Mouse (Mus musculus) midbrain, embryonic 13.5 days (tissue): ENCODE data around the gene Borcs5. TPM values are rescaled to one million over a fixed set of nuclear protein-coding genes. Genes with fewer than 3 reads are reported as not detected.

Experiments used
- ATAC-seq: fragments of 200-750 bp; cut with Nextera tagmentation; 2 replicates; pipeline ENCODE4 v1.8.0; 2017; ENCODE audit warnings: mild to moderate bottlenecking, moderate TSS enrichment, moderate library complexity
- H3K27ac ChIP-seq: fragments of 300-500 bp; sonication (generic); 2 replicates; pipeline ENCODE4 v1.5.1; 2015; ENCODE audit warnings: inconsistent platforms, mild to moderate bottlenecking, moderate library complexity
- H3K27me3 ChIP-seq: fragments of 300-500 bp; sonication (generic); 2 replicates; pipeline ENCODE4 v1.6.1; 2015; ENCODE audit warnings: mild to moderate bottlenecking, inconsistent platforms
- H3K36me3 ChIP-seq: fragments of 300-500 bp; sonication (generic); 2 replicates; pipeline ENCODE4 v1.6.1; 2015; ENCODE audit warnings: mild to moderate bottlenecking, inconsistent platforms
- H3K4me1 ChIP-seq: fragments of 300-500 bp; sonication (generic); replicated peaks from 2 replicates; pipeline ENCODE4 v1.6.1; 2015; ENCODE audit warnings: inconsistent platforms
- H3K4me2 ChIP-seq: fragments of 300-500 bp; sonication (generic); replicated peaks from 2 replicates; pipeline ENCODE4 v1.6.1; 2015; ENCODE audit warnings: moderate library complexity, mild to moderate bottlenecking, inconsistent platforms
- H3K4me3 ChIP-seq: fragments of 300-500 bp; sonication (generic); replicated peaks from 2 replicates; pipeline ENCODE4 v1.5.1; 2015; ENCODE audit warnings: mild to moderate bottlenecking, inconsistent platforms
- H3K9ac ChIP-seq: fragments of 300-500 bp; sonication (generic); replicated peaks from 2 replicates; pipeline ENCODE4 v1.6.1; 2015; ENCODE audit warnings: mild to moderate bottlenecking, inconsistent platforms
- H3K9me3 ChIP-seq: fragments of 300-500 bp; sonication (generic); 2 replicates; pipeline ENCODE4 v1.6.1; 2016; ENCODE audit warnings: mild to moderate bottlenecking, inconsistent platforms
- WGBS: fragments of 180-500 bp; shearing (Covaris S2); methylation state at CpG from one replicate; pipeline ENCODE4 v1.1.7; 2015; 5-methylcytosine and 5-hydroxymethylcytosine counted together
- polyA plus RNA-seq: library from polyadenylated mRNA; unstranded; fragments of >200 nt; fragmentation: Nextera tagmentation; extraction: Ambion mirVana; gene quantifications from 2 replicates; pipeline ENCODE4 v1.2.1, GENCODE M21; 2015

The Borcs5 gene
- polyA plus RNA-seq, 1 experiment from 2014 or later: 48.6 TPM

DNA sequence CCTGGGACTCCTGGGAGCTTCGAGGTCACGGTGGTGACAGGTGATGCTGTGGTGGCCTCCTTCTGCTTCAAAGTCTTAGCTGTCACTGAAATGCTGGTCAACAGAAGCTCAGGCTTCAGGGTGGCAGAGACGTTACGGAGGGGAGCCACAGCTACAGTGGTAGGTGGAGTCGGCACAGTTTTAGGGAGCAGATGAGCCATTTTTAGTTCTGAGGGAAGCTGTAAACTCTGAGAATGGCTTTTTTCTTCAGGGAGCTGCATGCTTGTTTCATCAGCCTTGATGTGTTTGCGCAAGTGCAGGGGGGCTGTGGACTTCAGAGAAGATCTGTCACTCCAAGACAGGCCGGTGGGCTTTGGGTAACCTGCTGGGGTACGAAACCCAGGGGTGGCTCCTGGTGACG lies 28.9 kb upstream of the Borcs5 start:
- no peak overlapping the region for H3K4me2 ChIP-seq
- 91% methylated on average over 9 of the region's 9 CpGs for whole genome bisulfite sequencing
- no peaks in the 10 kb centered on the region for H3K36me3 ChIP-seq
- H3K9me3 ChIP-seq: no peaks in the 10 kb centered on the region
- ATAC-seq: no peak
- H3K4me1 ChIP-seq: no peaks in the 10 kb centered on the region
- H3K27ac ChIP-seq: no peak overlapping the region
- no peak overlapping the region for H3K4me3 ChIP-seq
- H3K9ac ChIP-seq: no peak overlapping the region
- no peaks in the 10 kb centered on the region for H3K27me3 ChIP-seq

DNA sequence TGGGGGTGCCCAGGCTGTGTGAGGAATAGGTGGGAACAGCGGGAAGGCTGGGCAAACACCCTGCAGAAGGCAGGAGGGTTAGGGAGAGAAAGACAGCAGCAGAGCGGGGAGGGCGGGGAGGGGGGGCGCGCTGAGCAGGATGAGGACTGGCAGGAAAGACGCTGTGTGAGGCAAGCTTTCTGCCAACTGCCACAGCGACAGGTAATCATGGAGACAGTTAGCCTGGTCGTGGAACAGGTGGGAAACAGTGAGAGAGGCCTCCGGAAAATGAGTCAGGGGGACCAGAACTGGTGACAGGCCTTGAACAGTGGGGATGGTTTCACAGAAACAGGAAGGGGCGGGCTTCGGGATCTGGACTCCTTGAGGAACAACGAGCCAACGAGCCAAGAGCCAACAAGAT lies 27.4 kb upstream of the Borcs5 start:
- no peak overlapping the region for H3K27ac ChIP-seq
- H3K4me2 ChIP-seq: no peak overlapping the region
- H3K9me3 ChIP-seq: no peaks in the 10 kb centered on the region
- H3K36me3 ChIP-seq: no peaks in the 10 kb centered on the region
- WGBS: 79% methylated on average over 13 of the region's 13 CpGs
- H3K27me3 ChIP-seq: no peaks in the 10 kb centered on the region
- ATAC-seq: no peak
- no peak overlapping the region for H3K4me3 ChIP-seq
- H3K9ac ChIP-seq: no peak overlapping the region
- no peaks in the 10 kb centered on the region for H3K4me1 ChIP-seq

DNA sequence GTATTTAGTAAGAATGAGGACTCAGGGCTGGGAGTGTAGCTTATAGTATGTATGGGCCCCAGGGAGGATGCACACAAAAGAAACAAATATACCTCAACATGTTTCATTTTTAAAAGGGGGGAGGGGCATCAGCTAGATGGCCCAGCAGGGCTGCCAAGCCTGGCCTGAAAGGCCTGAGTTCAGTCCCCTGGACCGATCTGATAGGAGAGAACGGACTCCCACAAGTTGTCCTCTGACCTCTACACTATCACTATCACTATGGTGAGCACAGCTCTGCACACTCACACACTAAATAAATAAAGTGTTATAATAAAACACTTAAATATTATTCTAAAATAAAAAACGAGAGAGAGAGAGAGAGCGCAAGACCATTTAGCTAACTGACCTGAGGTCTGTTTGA lies 25.0 kb upstream of the Borcs5 start:
- no peak overlapping the region for H3K4me2 ChIP-seq
- H3K9ac ChIP-seq: no peak overlapping the region
- H3K27me3 ChIP-seq: no peaks in the 10 kb centered on the region
- WGBS: 88% methylated on average over 4 of the region's 4 CpGs
- 0 out of 2 replicates have a peak, but pooled peaks have one; percentile 52 for ATAC-seq
- H3K4me3 ChIP-seq: no peak overlapping the region
- H3K9me3 ChIP-seq: no peaks in the 10 kb centered on the region
- no peaks in the 10 kb centered on the region for H3K4me1 ChIP-seq
- H3K27ac ChIP-seq: no peak overlapping the region
- no peaks in the 10 kb centered on the region for H3K36me3 ChIP-seq

DNA sequence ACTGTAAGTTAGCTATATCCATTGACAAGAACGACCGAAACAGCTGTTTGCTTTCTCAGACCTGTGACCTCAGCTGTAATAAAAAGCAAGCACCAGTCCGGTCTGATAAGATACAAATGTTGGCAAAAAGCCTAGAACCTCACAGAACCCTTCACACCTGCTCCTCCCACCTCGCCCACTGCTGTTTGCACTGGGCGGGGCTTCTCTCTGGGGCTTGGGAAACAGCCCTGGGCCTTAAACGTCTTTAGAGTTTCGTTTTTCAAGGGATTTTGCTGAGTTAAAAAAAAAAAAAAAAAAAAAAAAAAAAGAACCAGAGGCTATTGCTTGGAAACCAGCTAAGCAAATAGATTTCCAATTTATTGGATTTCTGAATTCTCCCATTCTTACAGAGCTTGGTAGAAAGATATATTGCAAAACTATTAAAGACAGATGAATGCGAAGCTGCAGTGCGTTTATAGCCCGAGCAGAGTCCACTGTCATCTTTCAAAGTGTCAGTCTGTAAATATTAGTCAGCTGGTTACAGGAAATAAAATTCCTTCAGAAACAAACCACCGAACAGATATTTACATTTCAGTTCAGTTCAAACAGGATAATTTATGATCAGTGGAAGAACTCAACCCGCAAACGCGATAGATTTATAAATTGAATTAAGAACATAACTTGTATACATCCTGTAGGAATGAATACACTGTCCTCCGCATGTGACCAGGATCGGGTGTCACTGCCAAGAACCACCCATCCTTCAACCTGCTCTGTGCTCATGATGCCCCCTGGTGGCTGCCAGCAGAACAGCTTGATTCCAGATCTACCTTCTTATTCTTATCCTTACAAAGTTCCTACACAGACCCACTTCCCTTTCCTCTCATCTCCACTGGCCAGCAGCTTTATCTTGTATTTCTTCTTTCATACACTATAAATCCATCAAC lies 24.3 kb upstream of the Borcs5 start:
- Histone ChIP-seq H3K9ac (no peak overlapping the region), H3K27ac (no peak overlapping the region), H3K36me3 (no peaks in the 10 kb centered on the region), H3K4me3 (no peak overlapping the region), H3K9me3 (no peaks in the 10 kb centered on the region), H3K4me2 (no peak overlapping the region), H3K27me3 (no peaks in the 10 kb centered on the region), H3K4me1 (no peaks in the 10 kb centered on the region)
- WGBS: 29% methylated on average over 16 of the region's 16 CpGs
- peak; percentile 44; the same call in 1 of the 2 replicates for ATAC-seq

DNA sequence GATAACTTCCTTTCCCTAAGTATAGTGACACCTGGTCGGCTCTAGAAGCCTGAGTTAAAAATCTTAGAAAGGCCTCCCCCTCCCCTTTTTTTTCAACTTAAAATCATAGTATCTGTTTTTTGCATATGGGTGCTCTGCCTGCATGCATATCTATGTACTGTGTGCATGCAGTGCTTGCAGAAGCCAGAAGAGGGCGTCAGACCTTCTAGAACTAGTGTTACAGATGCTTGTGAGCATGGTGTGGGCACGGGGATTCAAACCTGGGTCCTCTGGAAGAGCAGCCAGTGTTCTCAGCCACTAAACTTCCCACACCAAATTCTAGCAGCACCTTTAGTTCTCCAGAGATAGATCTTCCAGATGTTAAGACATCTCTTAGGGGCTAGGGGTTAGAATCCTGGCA lies 21.7 kb upstream of the Borcs5 start:
- H3K9ac ChIP-seq: no peak overlapping the region
- H3K9me3 ChIP-seq: no peaks in the 10 kb centered on the region
- ATAC-seq: no peak
- H3K4me3 ChIP-seq: no peak overlapping the region
- H3K36me3 ChIP-seq: no peaks in the 10 kb centered on the region
- no peak overlapping the region for H3K4me2 ChIP-seq
- no peaks in the 10 kb centered on the region for H3K4me1 ChIP-seq
- no peaks in the 10 kb centered on the region for H3K27me3 ChIP-seq
- H3K27ac ChIP-seq: no peak overlapping the region
- WGBS: 52% methylated on average over 3 of the region's 3 CpGs

DNA sequence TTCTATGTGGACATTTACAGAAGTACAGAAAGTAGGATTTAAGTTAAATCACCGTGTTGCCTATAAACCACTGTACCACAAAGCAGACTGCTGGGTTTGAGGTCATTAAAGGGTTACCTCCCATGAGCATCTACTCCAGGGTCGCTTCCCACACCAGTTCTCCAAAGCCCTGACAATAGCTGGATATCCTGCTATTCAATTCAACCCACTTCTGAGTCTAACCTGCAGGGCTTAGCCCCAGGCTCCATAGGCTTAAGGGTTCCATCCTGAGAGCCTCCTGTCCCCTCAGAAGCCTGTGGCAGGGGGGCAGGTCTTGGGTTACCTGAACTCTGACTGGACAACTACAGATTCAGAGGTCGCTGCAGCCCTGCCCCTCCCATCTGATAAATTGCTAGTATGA lies 19.2 kb upstream of the Borcs5 start:
- WGBS: 71% methylated on average over 3 of the region's 3 CpGs

DNA sequence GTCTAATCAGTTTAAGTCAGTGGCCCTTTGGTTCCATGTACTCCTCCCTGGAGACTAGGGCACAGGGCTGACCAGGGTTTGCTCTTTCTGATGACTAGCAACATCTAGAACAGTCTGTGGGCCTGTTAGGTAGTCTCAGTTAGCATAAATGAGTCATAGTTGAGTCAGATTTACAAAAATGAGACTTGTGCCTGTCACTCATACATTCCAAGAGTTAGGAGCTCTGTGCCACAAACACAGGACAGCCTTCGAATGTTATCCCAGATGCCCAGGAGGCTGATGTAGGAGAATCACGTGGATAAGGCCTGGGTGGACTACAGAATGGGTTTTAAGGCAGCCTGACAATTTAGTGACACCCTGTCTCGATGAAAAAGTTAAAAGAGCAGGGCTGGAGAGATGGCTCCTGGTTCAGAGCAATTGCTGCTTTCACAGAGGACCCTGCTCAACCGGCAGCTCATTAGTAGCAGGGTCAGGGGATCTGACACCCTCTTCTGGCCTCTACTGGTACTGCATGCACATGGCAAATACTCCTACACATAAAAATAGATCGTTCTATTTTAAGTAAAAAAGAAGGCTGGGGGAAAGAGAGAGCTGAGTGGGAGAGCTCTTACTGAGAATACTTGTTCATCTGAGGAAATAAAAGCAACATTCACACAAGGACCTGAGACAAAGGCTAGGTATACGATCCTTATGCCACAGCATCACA lies 18.3 kb upstream of the Borcs5 start:
- no peaks in the 10 kb centered on the region for H3K4me1 ChIP-seq
- H3K27me3 ChIP-seq: no peaks in the 10 kb centered on the region
- no peaks in the 10 kb centered on the region for H3K9me3 ChIP-seq
- H3K4me3 ChIP-seq: no peak overlapping the region
- H3K4me2 ChIP-seq: no peak overlapping the region
- H3K9ac ChIP-seq: no peak overlapping the region
- no peak overlapping the region for H3K27ac ChIP-seq
- ATAC-seq: no peak
- no peaks in the 10 kb centered on the region for H3K36me3 ChIP-seq
- WGBS: 64% methylated on average over 6 of the region's 6 CpGs

More for the DNA sequence above, 19.2 kb upstream of the Borcs5 start:
- H3K27ac ChIP-seq: no peak overlapping the region
- no peak for ATAC-seq
- H3K36me3 ChIP-seq: no peaks in the 10 kb centered on the region
- H3K9ac ChIP-seq: no peak overlapping the region
- no peak overlapping the region for H3K4me3 ChIP-seq
- no peaks in the 10 kb centered on the region for H3K27me3 ChIP-seq
- no peaks in the 10 kb centered on the region for H3K4me1 ChIP-seq
- H3K4me2 ChIP-seq: no peak overlapping the region
- H3K9me3 ChIP-seq: no peaks in the 10 kb centered on the region

DNA sequence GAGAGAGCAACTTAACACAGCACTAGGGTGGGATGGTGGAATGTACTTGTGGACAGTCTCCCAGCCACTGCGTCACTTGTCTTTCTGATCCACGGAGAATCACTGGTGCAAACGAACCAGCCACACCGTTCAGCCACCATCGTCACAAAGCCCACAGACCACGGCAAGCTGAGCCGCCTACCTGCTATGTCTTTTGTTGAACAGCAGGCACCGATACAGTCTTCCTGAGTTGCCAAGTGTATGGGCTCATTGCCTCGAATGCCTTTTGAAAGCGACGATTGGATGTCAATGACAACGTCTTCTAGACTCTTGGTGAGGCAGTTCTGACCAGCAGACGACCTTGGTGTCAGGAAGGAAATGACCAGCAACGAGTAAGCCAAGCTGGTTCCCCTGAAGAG lies 17.8 kb upstream of the Borcs5 start:
- Histone ChIP-seq H3K36me3 (no peaks in the 10 kb centered on the region), H3K4me1 (no peaks in the 10 kb centered on the region), H3K4me3 (no peak overlapping the region), H3K4me2 (no peak overlapping the region), H3K9ac (no peak overlapping the region), H3K27ac (no peak overlapping the region), H3K27me3 (no peaks in the 10 kb centered on the region), H3K9me3 (no peaks in the 10 kb centered on the region)
- WGBS: 84% methylated on average over 14 of the region's 14 CpGs
- ATAC-seq: no peak

DNA sequence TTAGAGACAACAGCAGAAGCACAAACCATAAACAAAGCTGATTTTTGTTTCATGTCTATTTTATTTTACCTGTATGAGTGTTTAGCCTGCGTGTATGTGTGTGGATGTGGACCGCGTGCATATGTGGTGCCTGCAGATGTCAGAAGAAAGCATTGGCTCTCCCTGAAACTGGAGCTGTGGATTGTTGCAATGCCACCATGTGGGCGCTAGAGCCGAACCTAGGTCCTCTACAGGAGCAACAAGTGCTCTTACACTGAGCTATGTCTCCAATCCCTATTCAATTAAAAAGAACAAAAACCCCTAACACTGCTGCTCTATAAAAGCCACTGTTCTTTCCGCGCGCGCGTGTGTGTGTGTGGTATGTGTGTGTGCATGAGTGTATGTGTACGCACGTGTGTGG lies 13.9 kb upstream of the Borcs5 start:
- Histone ChIP-seq H3K27ac (no peak overlapping the region), H3K36me3 (no peaks in the 10 kb centered on the region), H3K27me3 (no peaks in the 10 kb centered on the region), H3K4me1 (no peaks in the 10 kb centered on the region), H3K4me3 (no peak overlapping the region), H3K9me3 (no peaks in the 10 kb centered on the region), H3K9ac (no peak overlapping the region), H3K4me2 (no peak overlapping the region)
- no peak for ATAC-seq
- 58% methylated on average over 12 of the region's 12 CpGs for WGBS

DNA sequence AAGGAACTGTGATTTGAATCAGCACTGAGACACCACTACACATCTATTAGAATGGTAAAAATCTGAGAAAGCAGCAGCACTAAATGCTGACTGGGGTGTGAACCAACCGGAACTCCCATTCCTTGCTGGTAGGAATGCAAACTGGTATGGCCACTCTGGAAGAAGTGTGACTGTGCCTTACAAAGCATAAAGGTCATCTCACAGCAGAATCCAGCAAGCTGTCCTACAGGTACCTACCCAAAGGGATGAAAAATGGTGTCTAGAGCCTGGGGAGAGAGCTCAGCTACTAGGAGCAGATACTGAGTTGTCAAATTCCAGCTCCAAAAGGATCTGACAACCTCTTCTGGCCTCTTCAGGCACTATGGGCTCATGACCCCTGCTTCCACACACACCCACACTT lies 12.7 kb upstream of the Borcs5 start:
- no peak overlapping the region for H3K9ac ChIP-seq
- no peaks in the 10 kb centered on the region for H3K36me3 ChIP-seq
- H3K27ac ChIP-seq: no peak overlapping the region
- no peak for ATAC-seq
- H3K9me3 ChIP-seq: no peaks in the 10 kb centered on the region
- peaks cover 8% of the 10 kb centered on the region for H3K27me3 ChIP-seq
- no peaks in the 10 kb centered on the region for H3K4me1 ChIP-seq
- H3K4me3 ChIP-seq: no peak overlapping the region
- 96% methylated on average over 1 of the region's 1 CpGs for WGBS
- no peak overlapping the region for H3K4me2 ChIP-seq

DNA sequence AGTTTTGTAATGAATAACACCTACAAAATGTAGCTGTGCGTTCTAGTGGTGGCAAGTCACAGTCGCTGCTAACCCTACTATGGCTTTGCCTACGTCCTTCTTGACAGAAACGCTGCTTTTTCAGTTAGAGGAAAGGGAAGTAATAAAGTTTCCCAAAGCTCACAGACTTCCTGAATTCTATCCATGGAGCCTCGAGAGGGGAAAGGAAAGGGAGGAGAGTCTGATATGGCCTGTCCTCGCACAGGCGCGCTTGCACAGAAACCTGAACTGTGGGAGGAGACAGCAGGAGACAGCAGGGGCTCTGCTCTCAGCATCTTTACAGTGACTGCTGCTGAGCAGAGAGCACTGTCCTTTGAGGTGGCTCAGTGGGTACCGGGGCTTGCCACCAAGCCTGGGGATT lies 8.9 kb upstream of the Borcs5 start:
- WGBS: 82% methylated on average over 9 of the region's 9 CpGs
- Histone ChIP-seq H3K36me3 (no peaks in the 10 kb centered on the region), H3K9ac (no peak overlapping the region), H3K4me2 (no peak overlapping the region), H3K4me3 (no peak overlapping the region), H3K9me3 (no peaks in the 10 kb centered on the region), H3K27me3 (peaks cover 28% of the 10 kb centered on the region), H3K4me1 (peaks cover 10% of the 10 kb centered on the region), H3K27ac (no peak overlapping the region)
- ATAC-seq: no peak

DNA sequence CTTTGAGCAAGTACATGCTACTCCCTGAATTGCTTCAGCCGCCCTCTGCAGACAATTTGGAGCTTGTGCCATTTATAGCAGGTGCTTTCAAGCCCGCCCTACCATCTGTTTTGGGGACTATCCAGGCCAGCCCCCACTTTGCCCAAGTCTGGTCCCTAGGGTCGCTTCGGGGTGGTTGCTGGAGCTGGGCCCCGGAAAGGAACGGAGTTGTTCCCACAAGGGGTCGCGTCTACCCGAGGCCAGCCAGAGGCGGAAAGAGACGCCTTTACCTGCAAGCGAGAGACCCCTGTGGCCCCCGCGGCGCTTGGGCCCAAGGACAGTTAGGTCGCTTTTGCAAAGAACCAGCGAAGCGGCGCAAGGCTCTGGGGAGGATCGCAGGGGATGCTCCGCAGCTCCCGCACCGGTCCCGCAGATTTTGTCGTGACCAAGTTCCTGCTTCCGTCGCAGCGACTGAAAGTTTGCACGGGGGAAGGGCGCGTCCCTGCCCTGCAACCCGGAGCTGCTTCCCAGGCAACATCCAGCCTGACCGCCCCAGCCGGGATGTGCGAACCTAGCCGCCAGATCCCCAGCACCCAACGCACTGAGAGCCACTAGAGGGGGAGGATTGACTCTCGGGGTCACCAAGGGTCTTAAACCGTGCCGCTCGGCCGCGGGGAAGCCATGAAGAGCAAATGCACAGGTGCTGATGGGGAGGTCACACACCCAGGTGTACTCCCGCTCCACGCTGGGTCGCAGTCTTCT lies 7.2 kb upstream of the Borcs5 start, which contains the start of gene Mansc1:
TSS of gene Mansc1 (minus strand) at position 542 of the 741 bp plus-strand sequence.
- peaks cover 28% of the 10 kb centered on the region for H3K27me3 ChIP-seq
- no peaks in the 10 kb centered on the region for H3K36me3 ChIP-seq
- peak; percentile 62 for ATAC-seq
- H3K4me2 ChIP-seq: peak within 1 kb of the TSS; percentile 87
- peaks cover 10% of the 10 kb centered on the region for H3K4me1 ChIP-seq
- H3K9me3 ChIP-seq: no peaks in the 10 kb centered on the region
- 2% methylated on average over 46 of the region's 46 CpGs for WGBS
- peak within 1 kb of the TSS; percentile 51 for H3K4me3 ChIP-seq
- H3K27ac ChIP-seq: no peak within 1 kb of the TSS
- peak within 1 kb of the TSS; percentile 56 for H3K9ac ChIP-seq
